Mouse (Mus musculus): ENCODE measurements at regions not wholly inside any gene's neighbourhood (a gene's known extent, or its start where the extent isn't known, plus 50 kb on each side); places are given as distances from the start of the nearest gene placed in this dataset.
"Not testable (repeated sequence)": the region's sequence is repeated elsewhere in the genome, so short reads cannot be mapped to it uniquely, and the experiment has no call there.

DNA sequence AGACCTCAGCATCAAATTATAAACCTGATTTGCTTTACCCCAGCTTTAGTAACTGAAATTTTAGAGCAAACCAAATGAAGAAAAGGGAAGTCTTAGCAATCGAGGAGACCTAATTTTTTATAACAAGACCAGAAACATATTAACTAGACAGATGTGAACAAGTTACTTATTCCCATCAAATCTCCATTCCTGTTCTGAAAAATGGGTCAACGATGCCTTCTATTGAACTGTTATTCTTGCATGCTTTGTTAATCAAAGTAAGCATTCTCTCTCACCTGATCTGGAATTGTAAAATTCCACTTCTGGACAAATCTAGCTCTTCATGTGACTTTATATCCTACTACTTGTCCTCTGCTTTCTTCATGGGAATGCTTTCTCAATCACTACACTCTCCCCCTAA is 137.6 kb downstream of the Arrdc3 start:
- no peak overlapping the region for H3K4me2 ChIP-seq (ENCODE audit: low read depth)
- no peaks in the 10 kb centered on the region for H3K36me3 ChIP-seq (ENCODE audit: control insufficient read depth, insufficient read depth)
- no peaks in the 10 kb centered on the region for H3K27me3 ChIP-seq (ENCODE audit: control insufficient read depth, insufficient read depth, insufficient read length)
- TF ChIP-seq SRF (IDR thresholded peaks at IDR 0.05; ENCODE audit: control insufficient read depth, insufficient read length, low read depth) (no peak), TCF3 (IDR thresholded peaks at IDR 0.05; ENCODE audit: insufficient read length, low read depth) (no peak), CEBPB (IDR thresholded peaks at IDR 0.05; ENCODE audit: insufficient read depth, poor library complexity, severe bottlenecking) (no peak), TCF12 (IDR thresholded peaks at IDR 0.05; ENCODE audit: insufficient read depth, poor library complexity, severe bottlenecking) (no peak), MYOD1 (IDR thresholded peaks at IDR 0.05; ENCODE audit: control insufficient read depth in 1 of 3, insufficient read length in 2 of 3, low read depth in 2 of 3) (no peak), USF1 (IDR thresholded peaks at IDR 0.05; ENCODE audit: low read depth) (no peak), POLR2A (IDR thresholded peaks at IDR 0.05; ENCODE audit: insufficient read length, low read depth) (no peak), MAX (IDR thresholded peaks at IDR 0.05; ENCODE audit: low read depth) (no peak), POLR2AphosphoS2 (IDR thresholded peaks at IDR 0.05; ENCODE audit: insufficient read length, low read depth) (no peak), E2F4 (IDR thresholded peaks at IDR 0.05; ENCODE audit: insufficient read depth) (no peak), REST (IDR thresholded peaks at IDR 0.05; ENCODE audit: insufficient read depth, insufficient read length) (no peak), MYOG (IDR thresholded peaks at IDR 0.05; ENCODE audit: control insufficient read depth in 1 of 3, insufficient read depth in 1 of 3, insufficient read length in 2 of 3, low read depth in 2 of 3) (no peak)
- H3K4me3 ChIP-seq: no peak overlapping the region
- no peak overlapping the region for H3ac ChIP-seq (ENCODE audit: control insufficient read depth, insufficient read length)
- H3K79me2 ChIP-seq (ENCODE audit: control insufficient read depth, insufficient read depth): no peaks in the 10 kb centered on the region

DNA sequence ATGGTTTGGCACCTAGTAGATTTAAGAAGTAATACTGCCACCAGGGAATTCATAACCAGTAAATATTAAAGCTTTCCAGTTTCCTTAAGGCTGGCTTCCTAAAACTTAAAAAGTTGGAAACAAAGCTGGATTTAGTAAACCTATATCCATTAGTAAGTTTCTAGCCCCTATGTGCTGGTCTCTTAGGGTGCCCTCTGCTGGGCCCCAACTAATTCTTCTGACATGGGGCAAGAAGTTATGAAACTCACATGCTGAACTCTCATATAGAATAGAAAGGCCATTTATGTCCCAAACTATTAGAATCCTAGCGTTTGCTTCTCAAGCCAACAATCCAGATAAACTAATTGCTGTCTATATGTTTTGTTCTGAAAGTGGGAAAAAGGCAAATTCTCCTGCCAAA is 139.2 kb downstream of the Arrdc3 start:
- Histone ChIP-seq H3K27me3 (ENCODE audit: control insufficient read depth, insufficient read depth, insufficient read length) (no peaks in the 10 kb centered on the region), H3K79me2 (ENCODE audit: control insufficient read depth, insufficient read depth) (no peaks in the 10 kb centered on the region), H3ac (ENCODE audit: control insufficient read depth, insufficient read length) (no peak overlapping the region), H3K36me3 (ENCODE audit: control insufficient read depth, insufficient read depth) (no peaks in the 10 kb centered on the region), H3K4me3 (no peak overlapping the region), H3K4me2 (ENCODE audit: low read depth) (no peak overlapping the region)
- TF ChIP-seq SRF (IDR thresholded peaks at IDR 0.05; ENCODE audit: control insufficient read depth, insufficient read length, low read depth): no peak
- no peak for TF ChIP-seq TCF3 (IDR thresholded peaks at IDR 0.05; ENCODE audit: insufficient read length, low read depth)
- TF ChIP-seq MYOG (IDR thresholded peaks at IDR 0.05; ENCODE audit: control insufficient read depth in 1 of 3, insufficient read depth in 1 of 3, insufficient read length in 2 of 3, low read depth in 2 of 3): no peak
- TF ChIP-seq CEBPB (IDR thresholded peaks at IDR 0.05; ENCODE audit: insufficient read depth, poor library complexity, severe bottlenecking): no peak
- no peak for TF ChIP-seq USF1 (IDR thresholded peaks at IDR 0.05; ENCODE audit: low read depth)
- no peak for TF ChIP-seq POLR2A (IDR thresholded peaks at IDR 0.05; ENCODE audit: insufficient read length, low read depth)
- no peak for TF ChIP-seq POLR2AphosphoS2 (IDR thresholded peaks at IDR 0.05; ENCODE audit: insufficient read length, low read depth)
- no peak for TF ChIP-seq TCF12 (IDR thresholded peaks at IDR 0.05; ENCODE audit: insufficient read depth, poor library complexity, severe bottlenecking)
- TF ChIP-seq REST (IDR thresholded peaks at IDR 0.05; ENCODE audit: insufficient read depth, insufficient read length): no peak
- no peak for TF ChIP-seq E2F4 (IDR thresholded peaks at IDR 0.05; ENCODE audit: insufficient read depth)
- no peak for TF ChIP-seq MYOD1 (IDR thresholded peaks at IDR 0.05; ENCODE audit: control insufficient read depth in 1 of 3, insufficient read length in 2 of 3, low read depth in 2 of 3)
- no peak for TF ChIP-seq MAX (IDR thresholded peaks at IDR 0.05; ENCODE audit: low read depth)

GRCm38 (mm10) chr13:81025241-81025760 is 142.1 kb downstream of the Arrdc3 start:
- H3K27me3 ChIP-seq (ENCODE audit: control insufficient read depth, insufficient read depth, insufficient read length); H3K4me3 ChIP-seq; H3K79me2 ChIP-seq (ENCODE audit: control insufficient read depth, insufficient read depth); H3K4me2 ChIP-seq (ENCODE audit: low read depth); H3ac ChIP-seq (ENCODE audit: control insufficient read depth, insufficient read length); H3K36me3 ChIP-seq (ENCODE audit: control insufficient read depth, insufficient read depth): not testable (repeated sequence)

DNA sequence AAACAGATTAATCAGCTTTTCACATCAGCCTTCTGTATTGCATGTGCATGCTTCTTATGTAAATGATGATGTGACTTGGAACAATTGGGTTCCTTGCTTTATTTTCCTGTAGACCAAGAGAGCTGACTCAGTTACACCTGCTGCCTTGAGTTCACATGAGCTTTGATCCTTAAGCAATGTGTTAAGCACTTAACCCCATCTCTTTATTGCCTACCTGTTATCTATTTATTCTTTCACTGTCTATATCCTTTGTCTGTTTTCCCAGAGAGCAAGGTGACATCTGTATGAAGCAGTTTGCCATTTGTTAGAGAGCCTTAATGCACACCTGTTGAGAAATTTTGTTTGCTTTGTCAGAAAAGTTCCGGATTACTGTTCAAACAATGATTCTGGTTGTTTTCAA is 154.1 kb downstream of the Arrdc3 start:
- H3ac ChIP-seq (ENCODE audit: control insufficient read depth, insufficient read length): no peak overlapping the region

GRCm38 (mm10) chr13:81038736-81039135 is 155.6 kb downstream of the Arrdc3 start:
- Histone ChIP-seq H3K36me3 (ENCODE audit: control insufficient read depth, insufficient read depth) (no peaks in the 10 kb centered on the region), H3ac (ENCODE audit: control insufficient read depth, insufficient read length) (no peak overlapping the region), H3K4me2 (ENCODE audit: low read depth) (no peak overlapping the region), H3K79me2 (ENCODE audit: control insufficient read depth, insufficient read depth) (no peaks in the 10 kb centered on the region), H3K4me3 (no peak overlapping the region), H3K27me3 (ENCODE audit: control insufficient read depth, insufficient read depth, insufficient read length) (no peaks in the 10 kb centered on the region)
- TF ChIP-seq POLR2A (IDR thresholded peaks at IDR 0.05; ENCODE audit: insufficient read length, low read depth): no peak
- no peak for TF ChIP-seq E2F4 (IDR thresholded peaks at IDR 0.05; ENCODE audit: insufficient read depth)
- no peak for TF ChIP-seq MYOG (IDR thresholded peaks at IDR 0.05; ENCODE audit: control insufficient read depth in 1 of 3, insufficient read depth in 1 of 3, insufficient read length in 2 of 3, low read depth in 2 of 3)
- TF ChIP-seq CEBPB (IDR thresholded peaks at IDR 0.05; ENCODE audit: insufficient read depth, poor library complexity, severe bottlenecking): no peak
- TF ChIP-seq REST (IDR thresholded peaks at IDR 0.05; ENCODE audit: insufficient read depth, insufficient read length): no peak
- TF ChIP-seq USF1 (IDR thresholded peaks at IDR 0.05; ENCODE audit: low read depth): no peak
- no peak for TF ChIP-seq SRF (IDR thresholded peaks at IDR 0.05; ENCODE audit: control insufficient read depth, insufficient read length, low read depth)
- no peak for TF ChIP-seq TCF12 (IDR thresholded peaks at IDR 0.05; ENCODE audit: insufficient read depth, poor library complexity, severe bottlenecking)
- no peak for TF ChIP-seq MYOD1 (IDR thresholded peaks at IDR 0.05; ENCODE audit: control insufficient read depth in 1 of 3, insufficient read length in 2 of 3, low read depth in 2 of 3)
- TF ChIP-seq TCF3 (IDR thresholded peaks at IDR 0.05; ENCODE audit: insufficient read length, low read depth): no peak
- TF ChIP-seq POLR2AphosphoS2 (IDR thresholded peaks at IDR 0.05; ENCODE audit: insufficient read length, low read depth): no peak
- no peak for TF ChIP-seq MAX (IDR thresholded peaks at IDR 0.05; ENCODE audit: low read depth)

More for the DNA sequence above, 154.1 kb downstream of the Arrdc3 start:
- Histone ChIP-seq H3K4me3 (no peak overlapping the region), H3K27me3 (ENCODE audit: control insufficient read depth, insufficient read depth, insufficient read length) (no peaks in the 10 kb centered on the region), H3K79me2 (ENCODE audit: control insufficient read depth, insufficient read depth) (no peaks in the 10 kb centered on the region), H3K4me2 (ENCODE audit: low read depth) (no peak overlapping the region), H3K36me3 (ENCODE audit: control insufficient read depth, insufficient read depth) (no peaks in the 10 kb centered on the region)
- TF ChIP-seq MYOD1 (IDR thresholded peaks at IDR 0.05; ENCODE audit: control insufficient read depth in 1 of 3, insufficient read length in 2 of 3, low read depth in 2 of 3) (no peak), MAX (IDR thresholded peaks at IDR 0.05; ENCODE audit: low read depth) (no peak), E2F4 (IDR thresholded peaks at IDR 0.05; ENCODE audit: insufficient read depth) (no peak), TCF12 (IDR thresholded peaks at IDR 0.05; ENCODE audit: insufficient read depth, poor library complexity, severe bottlenecking) (no peak), POLR2A (IDR thresholded peaks at IDR 0.05; ENCODE audit: insufficient read length, low read depth) (no peak)
